Mouse (Mus musculus) liver, postnatal 0 days (tissue): ENCODE measurements around the gene Coq9.

Experiments used
- CTCF ChIP-seq: sonication (generic); IDR thresholded peaks from 2 replicates; pipeline ENCODE4 v1.5.1; 2016; ENCODE audit warnings: antibody characterized with exemption, low read depth
- EP300 ChIP-seq: IDR thresholded peaks from 2 replicates; pipeline ENCODE4 v1.6.1; 2016; ENCODE audit warnings: antibody characterized with exemption, low read depth, mild to moderate bottlenecking

DNA sequence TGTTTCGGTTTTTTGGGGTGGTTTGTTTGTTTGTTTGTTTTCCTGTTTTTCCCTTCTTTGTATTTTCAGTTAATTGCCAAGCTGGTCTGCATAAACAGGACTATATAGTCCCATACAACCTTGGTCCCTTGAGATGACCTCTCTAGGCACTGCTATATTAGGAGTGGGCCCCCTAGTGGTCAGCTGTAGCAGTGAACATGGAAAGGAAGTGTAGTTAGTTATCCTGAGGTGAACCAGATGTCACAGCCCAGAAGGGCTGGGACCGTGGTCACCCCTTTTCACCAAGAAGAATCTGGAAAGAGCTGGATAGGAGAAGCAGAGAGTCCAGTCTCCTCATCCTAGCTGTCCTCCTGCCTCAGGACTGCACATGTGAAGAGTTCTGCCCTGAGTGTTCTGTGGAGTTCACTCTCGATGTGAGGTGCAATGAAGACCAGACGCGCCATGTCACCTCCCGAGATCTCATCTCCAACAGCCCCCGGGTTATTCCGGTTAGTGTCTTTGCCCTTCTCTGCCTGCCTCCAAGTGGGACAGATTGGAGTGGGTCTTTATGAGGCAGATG lies 23.3 kb downstream of the Coq9 start:
- TF ChIP-seq EP300: no peak
- peak; percentile 95 for TF ChIP-seq CTCF
